Mouse (Mus musculus) hindbrain, embryonic 16.5 days (tissue): ENCODE measurements around the gene Olfr557. TPM values are rescaled to one million over a fixed set of nuclear protein-coding genes. Genes with fewer than 3 reads are reported as not detected.

Experiments used
- ATAC-seq: fragments of 200-750 bp; cut with Nextera tagmentation; 2 replicates; pipeline ENCODE4 v1.8.0; 2017; ENCODE audit warnings: moderate TSS enrichment, moderate library complexity
- H3K27ac ChIP-seq: fragments of 300-500 bp; sonication (generic); 2 replicates; pipeline ENCODE4 v1.5.1; 2014; ENCODE audit warnings: low read depth, mild to moderate bottlenecking, control low read depth, low read length, moderate library complexity
- H3K27me3 ChIP-seq: fragments of 300-500 bp; sonication (generic); replicated peaks from 2 replicates; pipeline ENCODE4 v1.6.1; 2014; ENCODE audit warnings: low read length; ENCODE audit not compliant: control insufficient read depth, insufficient read depth
- H3K36me3 ChIP-seq: fragments of 300-500 bp; sonication (generic); 2 replicates; pipeline ENCODE4 v1.6.1; 2014; ENCODE audit warnings: mild to moderate bottlenecking, low read length, moderate library complexity, mixed read lengths; ENCODE audit not compliant: control insufficient read depth, insufficient read depth
- H3K4me1 ChIP-seq: fragments of 300-500 bp; sonication (generic); 2 replicates; pipeline ENCODE4 v1.6.1; 2014; ENCODE audit warnings: low read depth, low read length; ENCODE audit not compliant: control insufficient read depth, insufficient read depth
- H3K4me2 ChIP-seq: fragments of 300-500 bp; sonication (generic); 2 replicates; pipeline ENCODE4 v1.6.1; 2014; ENCODE audit warnings: mild to moderate bottlenecking, low read length, control low read depth, moderate library complexity
- H3K4me3 ChIP-seq: fragments of 300-500 bp; sonication (generic); 2 replicates; pipeline ENCODE4 v1.5.1; 2014; ENCODE audit warnings: mild to moderate bottlenecking, low read length, control low read depth, moderate library complexity
- H3K9ac ChIP-seq: fragments of 300-500 bp; sonication (generic); 2 replicates; pipeline ENCODE4 v1.6.1; 2014; ENCODE audit warnings: low read depth, mild to moderate bottlenecking, control low read depth, low read length, moderate library complexity
- H3K9me3 ChIP-seq: fragments of 300-500 bp; sonication (generic); 2 replicates; pipeline ENCODE4 v1.6.1; 2014; ENCODE audit warnings: mild to moderate bottlenecking, low read length, moderate library complexity; ENCODE audit not compliant: control insufficient read depth
- WGBS: fragments of 180-500 bp; shearing (Covaris S2); extraction: QIAGEN DNeasy Blood & Tissue Kit; methylation state at CpG from one replicate; pipeline ENCODE4 v1.1.7; 2014; 5-methylcytosine and 5-hydroxymethylcytosine counted together
- polyA plus RNA-seq: library from polyadenylated mRNA; unstranded; fragments of >200 nt; fragmentation: Nextera tagmentation; extraction: Ambion mirVana; gene quantifications from 2 replicates; pipeline ENCODE4 v1.2.1, GENCODE M21; 2015

Olfr557 gene
- not detected in 2 replicates for polyA plus RNA-seq

DNA sequence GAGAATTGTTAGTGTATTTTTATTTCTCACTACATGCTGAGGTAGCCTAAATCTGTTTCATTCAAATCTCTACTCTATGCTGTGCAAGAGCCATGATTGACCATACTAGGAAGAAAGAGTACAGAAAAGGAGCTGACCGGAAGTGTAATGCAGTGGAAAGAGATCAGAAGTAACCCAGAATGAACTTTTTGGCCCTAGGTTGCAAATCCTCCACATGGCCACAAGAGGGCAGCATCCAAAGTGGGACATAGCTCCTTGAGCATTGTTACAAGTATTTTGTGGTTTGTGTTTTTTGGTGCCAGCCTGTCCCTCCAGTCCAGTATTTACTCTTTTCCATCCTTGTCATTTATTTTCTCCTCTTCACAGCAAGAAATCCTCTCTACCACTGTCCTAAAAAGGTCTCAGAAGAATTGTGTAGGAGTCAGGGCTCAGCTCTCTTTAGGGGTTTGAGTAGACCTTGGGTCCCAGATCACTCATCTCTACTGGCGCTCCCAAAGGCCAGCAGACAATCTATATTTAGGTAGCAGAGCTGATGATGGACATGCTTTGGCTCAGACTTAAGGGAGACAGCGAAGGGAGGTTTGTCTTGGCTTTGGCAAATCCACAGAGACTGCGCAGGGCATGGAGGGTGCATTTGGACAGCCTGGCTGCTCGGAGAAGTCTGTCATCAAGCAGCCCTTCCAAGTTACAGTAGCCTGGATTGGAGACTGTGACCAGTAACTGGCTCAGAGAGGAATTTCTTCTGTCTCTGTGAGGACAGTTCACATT lies at the start of gene Olfr557:
TSS of gene Olfr557 (plus strand) at position 553 of the 768 bp plus-strand sequence.
- no peaks in the 10 kb centered on the region for H3K4me1 ChIP-seq
- H3K4me2 ChIP-seq = no peak within 1 kb of the TSS
- no peak for ATAC-seq

DNA sequence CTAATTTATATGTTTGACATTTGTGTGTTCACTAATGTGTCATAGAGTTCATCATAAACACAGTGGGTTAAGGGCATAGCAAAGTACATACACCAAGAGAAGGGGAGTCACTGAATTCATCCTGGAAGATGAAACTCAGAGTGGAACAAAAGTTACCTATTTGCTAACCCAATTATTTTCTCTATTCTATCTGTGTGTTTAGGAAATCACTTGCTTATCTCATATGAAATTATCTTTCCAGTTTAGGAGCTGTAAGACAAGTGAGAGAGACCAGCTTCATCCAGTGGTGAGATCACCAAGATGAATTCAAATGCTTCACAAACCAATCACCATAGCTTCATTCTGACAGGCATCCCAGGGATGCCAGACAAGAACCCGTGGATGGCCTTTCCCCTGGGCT lies 37.2 kb upstream of the Olfr557 start, which contains the start of gene Olfr555:
TSS of gene Olfr555 (plus strand) at position 301 of the 400 bp plus-strand sequence.
- H3K9me3 ChIP-seq = no peaks in the 10 kb centered on the region
- WGBS = 84% methylated on average over 1 of the region's 1 CpGs

More for the DNA sequence above, at the start of gene Olfr557:
- no peak within 1 kb of the TSS for H3K27ac ChIP-seq
- H3K9me3 ChIP-seq = no peaks in the 10 kb centered on the region
- no peaks in the 10 kb centered on the region for H3K27me3 ChIP-seq
- WGBS = 87% methylated on average over 5 of the region's 5 CpGs
- H3K9ac ChIP-seq = no peak within 1 kb of the TSS
- H3K4me3 ChIP-seq = no peak within 1 kb of the TSS
- no peaks in the 10 kb centered on the region for H3K36me3 ChIP-seq

DNA sequence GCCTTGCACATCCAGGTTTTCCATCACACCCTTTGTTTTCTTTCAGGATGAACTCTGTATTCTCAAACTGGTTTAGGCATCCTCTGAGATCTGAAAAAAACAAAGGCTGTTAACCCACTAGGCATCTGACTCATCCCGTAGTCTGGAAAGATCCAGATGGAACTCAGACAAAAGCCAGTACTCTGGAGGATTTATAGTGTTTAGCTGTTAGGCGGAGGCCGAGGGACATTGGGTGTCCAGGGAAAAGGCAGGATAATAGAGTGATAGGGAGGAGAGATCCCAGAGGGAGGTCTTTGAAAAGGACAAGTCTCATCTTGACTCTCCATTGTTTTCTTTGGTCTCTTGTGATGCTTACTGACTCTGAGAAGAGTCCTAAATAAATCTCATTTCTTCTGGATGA lies 31.1 kb upstream of the Olfr557 start, which contains the start of gene Olfr556:
TSS of gene Olfr556 (plus strand) at position 301 of the 400 bp plus-strand sequence.
- H3K9me3 ChIP-seq = no peaks in the 10 kb centered on the region
- no peaks in the 10 kb centered on the region for H3K27me3 ChIP-seq
- WGBS = 44% methylated on average over 3 of the region's 3 CpGs
- ATAC-seq = no peak
- no peak within 1 kb of the TSS for H3K27ac ChIP-seq
- no peaks in the 10 kb centered on the region for H3K36me3 ChIP-seq
- H3K4me1 ChIP-seq = no peaks in the 10 kb centered on the region
- H3K9ac ChIP-seq = no peak within 1 kb of the TSS
- no peak within 1 kb of the TSS for H3K4me3 ChIP-seq
- H3K4me2 ChIP-seq = no peak within 1 kb of the TSS

More for the DNA sequence above, 37.2 kb upstream of the Olfr557 start, which contains the start of gene Olfr555:
- H3K4me3 ChIP-seq = no peak within 1 kb of the TSS
- no peak within 1 kb of the TSS for H3K4me2 ChIP-seq
- no peaks in the 10 kb centered on the region for H3K4me1 ChIP-seq
- H3K27me3 ChIP-seq = no peaks in the 10 kb centered on the region
- no peak for ATAC-seq
- H3K36me3 ChIP-seq = no peaks in the 10 kb centered on the region
- no peak within 1 kb of the TSS for H3K9ac ChIP-seq
- H3K27ac ChIP-seq = no peak within 1 kb of the TSS

DNA sequence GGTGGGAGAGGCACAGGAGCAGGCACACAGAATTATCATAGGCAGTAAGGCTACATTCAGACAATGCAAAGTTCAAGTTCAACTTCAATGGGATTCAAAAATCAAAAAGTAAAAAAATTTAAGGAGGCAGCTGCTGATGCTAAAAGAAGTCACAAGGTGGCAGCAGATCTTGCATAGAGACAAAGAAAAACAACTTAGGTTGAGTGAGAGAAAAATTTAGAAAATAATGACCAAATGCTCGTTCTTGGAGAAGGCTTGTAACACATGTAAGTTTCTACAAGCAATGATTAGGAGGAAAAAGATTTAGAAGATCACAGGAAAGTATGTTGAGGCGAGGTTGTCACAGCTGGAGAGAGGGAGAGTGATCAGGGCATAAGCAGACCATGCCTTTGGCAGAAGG lies 30.3 kb upstream of the Olfr557 start:
- Histone ChIP-seq H3K36me3 (no peaks in the 10 kb centered on the region), H3K27me3 (no peaks in the 10 kb centered on the region), H3K4me2 (no peak overlapping the region), H3K4me3 (no peak overlapping the region), H3K27ac (no peak overlapping the region), H3K9me3 (no peaks in the 10 kb centered on the region), H3K9ac (no peak overlapping the region), H3K4me1 (no peaks in the 10 kb centered on the region)
- WGBS = 50% methylated on average over 2 of the region's 2 CpGs
- ATAC-seq = no peak

DNA sequence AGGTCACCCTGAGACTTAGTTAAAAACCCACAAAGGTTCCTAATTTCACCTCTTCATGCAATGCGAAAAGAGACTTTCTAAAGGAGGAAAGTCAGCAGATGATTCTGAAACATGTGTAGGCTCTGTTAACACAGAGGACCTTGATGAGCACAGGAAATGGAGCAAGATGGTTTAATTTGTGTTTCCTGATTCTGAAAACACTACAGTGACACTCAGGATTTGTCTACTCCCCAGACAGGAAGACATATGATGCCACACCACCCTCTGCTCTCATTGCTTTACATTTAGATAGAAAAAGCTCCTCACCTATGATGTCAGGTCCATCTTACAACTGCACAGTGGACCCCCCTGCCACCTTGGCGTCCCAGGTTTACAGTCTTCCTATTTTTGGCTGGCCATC lies 19.5 kb upstream of the Olfr557 start:
- Histone ChIP-seq H3K9ac (no peak overlapping the region), H3K4me2 (no peak overlapping the region), H3K27ac (no peak overlapping the region), H3K9me3 (no peaks in the 10 kb centered on the region), H3K4me3 (no peak overlapping the region), H3K4me1 (no peaks in the 10 kb centered on the region), H3K27me3 (no peaks in the 10 kb centered on the region), H3K36me3 (no peaks in the 10 kb centered on the region)
- no peak for ATAC-seq
- 85% methylated on average over 2 of the region's 2 CpGs for WGBS

DNA sequence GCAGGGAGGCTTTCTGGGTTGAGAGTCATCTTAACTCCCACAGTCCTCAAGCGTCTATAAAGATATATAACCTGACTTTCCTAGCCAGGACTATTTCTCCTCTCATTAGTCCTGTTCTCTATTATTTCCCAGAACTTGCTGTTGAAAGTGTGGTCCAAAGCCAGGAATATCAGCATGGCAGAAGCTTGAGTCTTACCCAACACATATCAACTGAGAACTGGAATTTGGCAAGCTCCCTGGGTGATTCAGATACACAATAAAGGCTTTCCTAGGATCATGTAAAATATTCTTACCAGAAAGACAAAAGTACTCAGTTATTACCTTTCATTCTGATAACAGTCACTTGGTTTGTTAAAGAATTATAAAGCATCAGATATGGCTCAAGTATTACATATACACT lies 13.8 kb upstream of the Olfr557 start:
- Histone ChIP-seq H3K4me1 (no peaks in the 10 kb centered on the region), H3K4me2 (no peak overlapping the region), H3K27me3 (no peaks in the 10 kb centered on the region)

DNA sequence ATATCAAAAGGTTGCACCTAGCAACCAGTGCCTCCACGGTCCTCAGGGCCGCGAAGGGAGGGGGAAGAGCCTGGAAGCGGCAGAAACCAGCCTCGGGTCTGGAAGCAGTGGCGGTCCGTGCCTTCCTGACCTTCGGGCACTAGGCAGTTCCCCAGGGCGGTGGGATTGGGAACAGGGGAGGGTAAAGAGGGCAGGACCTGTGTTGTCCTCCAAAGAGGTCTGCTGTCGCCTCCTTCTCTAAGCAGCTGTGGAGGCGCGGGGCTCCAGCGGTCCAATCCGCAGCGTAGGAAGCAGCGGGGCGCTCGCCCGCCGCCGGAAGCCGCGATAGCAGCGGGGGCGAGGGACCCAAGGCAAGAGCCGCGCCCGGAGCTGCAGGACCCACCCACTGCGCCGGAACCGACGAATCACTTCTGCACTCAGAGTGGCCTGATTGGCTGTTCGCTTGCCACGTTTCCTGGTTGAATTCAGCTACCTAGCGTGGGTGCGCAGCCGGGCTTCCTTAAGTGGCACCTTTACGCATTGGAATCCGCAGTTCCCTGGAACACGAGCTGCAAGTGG lies 8.7 kb upstream of the Olfr557 start, which contains the start of gene Trim68:
TSS of gene Trim68 (minus strand) at position 384 of the 558 bp plus-strand sequence.
- H3K27me3 ChIP-seq = no peaks in the 10 kb centered on the region
- H3K9ac ChIP-seq = peak within 1 kb of the TSS; percentile 79
- peak within 1 kb of the TSS; percentile 69 for H3K27ac ChIP-seq
- ATAC-seq = peak; percentile 100
- H3K4me1 ChIP-seq = peaks cover 4% of the 10 kb centered on the region; the same call in 1 of the 2 replicates
- H3K4me2 ChIP-seq = peak within 1 kb of the TSS; percentile 80
- WGBS = under 1% methylated on average over 39 of the region's 40 CpGs
- H3K9me3 ChIP-seq = no peaks in the 10 kb centered on the region
- peak within 1 kb of the TSS; percentile 69 for H3K4me3 ChIP-seq
- H3K36me3 ChIP-seq = no peaks in the 10 kb centered on the region

More for the DNA sequence above, 13.8 kb upstream of the Olfr557 start:
- H3K36me3 ChIP-seq = no peaks in the 10 kb centered on the region
- WGBS = 100% methylated on average over 1 of the region's 1 CpGs
- H3K27ac ChIP-seq = no peak overlapping the region
- H3K9me3 ChIP-seq = no peaks in the 10 kb centered on the region
- no peak for ATAC-seq
- no peak overlapping the region for H3K9ac ChIP-seq
- H3K4me3 ChIP-seq = no peak overlapping the region

DNA sequence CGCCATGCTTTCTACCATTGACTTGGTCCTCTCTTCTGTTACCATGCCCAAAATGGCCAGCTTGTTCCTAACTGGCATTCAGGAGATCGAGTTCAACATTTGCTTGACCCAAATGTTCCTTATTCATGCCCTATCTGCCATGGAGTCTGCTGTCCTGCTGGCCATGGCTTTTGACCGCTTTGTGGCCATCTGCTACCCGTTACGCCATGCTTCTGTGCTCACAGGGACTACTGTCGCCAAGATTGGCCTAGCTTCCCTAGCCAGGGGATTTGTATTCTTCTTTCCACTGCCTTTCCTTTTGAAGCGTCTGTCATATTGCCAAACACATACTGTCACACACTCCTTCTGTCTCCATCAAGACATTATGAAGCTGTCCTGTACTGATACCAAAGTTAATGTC lies 2.8 kb downstream of the Olfr557 start:
- WGBS = 92% methylated on average over 7 of the region's 7 CpGs

DNA sequence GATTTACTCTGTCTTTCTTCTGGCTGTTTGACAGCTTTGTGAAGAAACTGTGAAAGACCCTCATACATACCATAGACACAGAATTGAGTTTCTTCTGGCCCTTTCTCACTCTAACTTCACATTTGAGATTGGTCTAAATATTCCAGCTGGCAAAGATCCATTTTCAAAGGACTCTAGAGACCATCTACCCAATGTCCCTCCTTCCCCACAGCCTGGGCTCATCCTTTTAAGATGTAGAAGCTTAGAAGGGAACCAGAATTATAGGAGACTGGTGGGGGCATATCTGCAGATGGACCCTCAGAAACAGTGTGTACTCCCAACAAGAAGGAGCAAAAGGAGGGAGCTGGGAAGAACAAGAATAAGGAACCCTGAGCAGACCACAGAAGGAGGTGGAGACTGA lies 6.2 kb downstream of the Olfr557 start, which contains the start of gene Olfr558:
TSS of gene Olfr558 (plus strand) at position 301 of the 400 bp plus-strand sequence.
- H3K27ac ChIP-seq = no peak within 1 kb of the TSS
- no peaks in the 10 kb centered on the region for H3K36me3 ChIP-seq
- no peak within 1 kb of the TSS for H3K4me3 ChIP-seq
- H3K4me1 ChIP-seq = no peaks in the 10 kb centered on the region
- ATAC-seq = no peak
- H3K9ac ChIP-seq = no peak within 1 kb of the TSS
- no peaks in the 10 kb centered on the region for H3K27me3 ChIP-seq
- no peak within 1 kb of the TSS for H3K4me2 ChIP-seq
- H3K9me3 ChIP-seq = no peaks in the 10 kb centered on the region

More for the DNA sequence above, 2.8 kb downstream of the Olfr557 start:
- no peaks in the 10 kb centered on the region for H3K36me3 ChIP-seq
- no peaks in the 10 kb centered on the region for H3K9me3 ChIP-seq
- no peak overlapping the region for H3K4me3 ChIP-seq
- H3K4me2 ChIP-seq = no peak overlapping the region
- no peak overlapping the region for H3K9ac ChIP-seq
- H3K27ac ChIP-seq = no peak overlapping the region
- H3K27me3 ChIP-seq = no peaks in the 10 kb centered on the region
- no peak for ATAC-seq
- H3K4me1 ChIP-seq = no peaks in the 10 kb centered on the region
